Mouse (Mus musculus) pancreas, adult 10 weeks (tissue): Measurements from ENCODE around the gene Sct. TPM values are rescaled to one million over a fixed set of nuclear protein-coding genes. Genes with fewer than 3 reads are reported as not detected.

Experiments
- polyA plus RNA-seq: library from polyadenylated mRNA; stranded (reverse); fragments of 350-450 nt; fragmentation: Illumina TruSeq; extraction: RNeasy Lipid Tissue Mini Kit (QIAGEN cat#74804); gene quantifications from one replicate; pipeline ENCODE4 v1.2.3, GENCODE M21; 2015; ENCODE audit warnings: low read depth, low replicate concordance; ENCODE audit not compliant: insufficient read depth

Sct gene
- not detected for polyA plus RNA-seq

DNA sequence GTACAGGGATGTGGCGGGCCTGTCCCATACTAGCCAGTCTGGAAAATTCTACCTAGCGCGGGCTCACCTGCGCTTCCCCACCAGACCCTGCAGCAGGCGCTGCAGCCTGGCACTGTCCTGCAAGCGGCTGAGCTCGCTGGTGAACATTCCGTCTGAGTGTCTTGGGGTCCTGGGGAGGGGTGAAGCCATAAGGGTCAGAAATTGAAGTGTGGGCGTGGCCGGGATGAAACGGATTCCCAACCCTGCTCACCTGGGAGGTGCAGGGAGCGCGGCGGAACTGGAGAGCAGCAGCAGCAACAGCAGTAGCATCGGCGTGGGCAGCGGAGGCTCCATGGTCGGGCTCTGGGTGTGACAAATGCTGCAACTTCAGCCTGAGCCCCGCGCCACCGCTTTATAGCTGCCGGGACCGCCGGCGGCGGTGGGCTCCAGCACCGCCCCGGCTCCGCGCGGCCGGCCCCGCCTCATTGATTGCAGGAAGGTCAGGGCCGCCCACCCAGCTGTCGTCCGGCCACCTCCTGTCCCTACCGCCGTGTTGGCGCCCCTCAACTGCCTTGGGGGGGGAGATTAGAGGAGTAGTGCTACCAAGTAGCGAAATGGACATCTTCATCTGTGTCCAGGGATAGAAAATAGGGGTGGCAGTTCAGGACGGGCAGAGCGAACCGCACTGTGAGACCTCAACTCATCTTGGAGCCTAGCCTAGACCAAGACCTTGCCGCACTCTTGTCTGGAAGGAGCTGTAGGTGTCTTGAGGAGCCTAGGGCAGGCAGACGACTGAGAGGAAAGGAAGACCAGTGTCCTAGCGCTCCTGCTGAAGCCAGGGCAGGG lies at the start of gene Sct:
Gene Sct (minus strand): TSS at position 368 of the 825 bp plus-strand sequence.

DNA sequence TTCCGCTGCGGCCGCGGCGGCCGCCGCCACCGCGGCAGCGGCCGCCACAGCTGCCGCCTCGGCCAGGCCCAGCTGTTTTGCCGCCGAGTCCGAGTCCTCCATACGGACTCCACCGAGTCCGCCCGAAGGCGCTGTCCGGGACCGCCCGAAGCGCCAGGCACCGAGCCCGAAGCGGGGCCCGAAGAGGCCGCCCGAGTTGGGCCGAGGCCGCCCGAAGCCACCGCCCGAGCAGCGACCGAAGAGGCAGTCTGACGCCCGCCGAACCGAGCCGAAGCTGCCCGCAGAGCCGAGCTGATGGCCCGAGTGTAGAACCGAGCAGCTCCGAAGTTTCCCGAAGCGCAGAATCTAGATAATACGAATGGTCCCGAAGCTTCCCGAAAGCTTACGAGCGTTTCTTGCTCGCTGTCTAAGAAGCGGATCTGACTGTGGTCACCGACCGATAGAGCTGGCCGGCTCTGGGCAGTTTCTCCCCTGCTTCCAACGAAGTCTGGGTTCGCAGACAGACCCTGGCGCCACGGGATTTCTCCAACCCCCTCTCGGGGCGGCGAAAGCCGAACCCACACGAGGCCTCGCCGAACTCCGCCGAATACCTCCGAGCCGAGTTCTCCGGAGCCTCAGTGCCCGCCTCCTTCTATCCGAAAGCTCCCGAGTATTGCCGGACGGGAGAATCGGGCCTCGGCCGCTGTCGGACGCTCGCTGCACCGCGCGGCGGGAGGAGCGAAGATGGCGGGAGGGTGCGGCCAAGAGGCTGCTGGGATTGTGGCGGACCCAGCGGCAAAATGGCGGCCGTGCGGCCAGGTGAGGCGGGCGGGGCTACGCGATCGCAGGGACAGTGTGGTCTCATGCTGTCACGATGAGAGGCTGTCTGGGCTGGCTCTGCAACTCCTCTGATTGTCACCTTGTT lies 48.8 kb upstream of the Sct start, which contains the start of the genes Deaf1 and Tmem80:
Gene Deaf1 (minus strand): TSS at position 222 of the 904 bp plus-strand sequence.
Gene Tmem80 (plus strand): TSS at position 271 of the 904 bp plus-strand sequence.

DNA sequence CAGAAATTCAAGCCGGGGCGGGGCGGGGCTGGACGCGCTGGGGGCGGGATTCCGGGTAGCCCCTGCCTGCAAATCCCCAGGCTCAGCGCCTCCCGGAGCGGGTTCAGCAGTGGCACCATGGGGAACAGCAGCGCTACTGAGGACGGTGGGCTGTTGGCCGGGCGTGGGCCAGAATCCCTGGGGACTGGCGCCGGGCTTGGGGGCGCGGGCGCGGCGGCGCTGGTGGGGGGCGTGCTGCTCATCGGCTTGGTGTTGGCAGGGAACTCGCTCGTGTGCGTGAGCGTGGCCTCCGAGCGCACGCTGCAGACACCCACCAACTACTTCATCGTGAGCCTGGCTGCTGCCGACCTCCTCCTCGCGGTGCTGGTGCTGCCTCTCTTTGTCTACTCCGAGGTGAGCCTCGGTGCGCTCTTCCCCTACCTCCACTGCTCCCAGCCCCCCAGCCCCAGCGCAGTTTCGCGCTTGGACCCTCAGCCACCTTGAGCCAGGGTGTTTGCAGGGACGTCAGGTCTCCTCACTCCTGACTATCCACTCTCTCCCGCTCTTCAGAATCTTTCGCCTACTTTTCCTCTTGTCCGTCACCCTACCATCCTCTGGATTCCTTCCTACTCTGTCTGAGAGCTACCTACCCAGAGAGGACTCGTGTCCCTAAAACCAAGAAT lies 13.1 kb upstream of the Sct start, which contains the start of gene Drd4:
Gene Drd4 (plus strand): TSS at position 86 of the 662 bp plus-strand sequence.

DNA sequence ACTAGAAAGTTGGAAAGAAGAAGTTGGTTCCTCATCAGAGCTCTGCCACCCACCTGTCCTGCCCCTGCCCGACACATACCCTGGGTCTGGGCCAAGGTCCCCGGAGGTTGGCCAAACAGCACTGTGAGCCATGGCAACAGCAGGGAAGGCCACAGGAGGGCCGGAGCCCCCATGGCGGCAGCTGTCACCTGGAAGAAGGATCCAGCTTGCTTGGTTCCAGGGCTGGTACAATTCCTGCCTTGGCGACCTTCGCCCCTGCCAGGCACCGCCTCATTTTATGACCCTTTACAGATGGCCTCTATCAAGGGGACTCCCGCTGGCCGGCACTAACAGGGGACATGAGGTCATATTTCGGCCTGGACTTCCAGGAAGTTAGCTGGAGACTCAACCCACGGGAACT lies 2.4 kb downstream of the Sct start, which contains the start of gene Cdhr5:
Gene Cdhr5 (minus strand): TSS at position 241 of the 400 bp plus-strand sequence.

DNA sequence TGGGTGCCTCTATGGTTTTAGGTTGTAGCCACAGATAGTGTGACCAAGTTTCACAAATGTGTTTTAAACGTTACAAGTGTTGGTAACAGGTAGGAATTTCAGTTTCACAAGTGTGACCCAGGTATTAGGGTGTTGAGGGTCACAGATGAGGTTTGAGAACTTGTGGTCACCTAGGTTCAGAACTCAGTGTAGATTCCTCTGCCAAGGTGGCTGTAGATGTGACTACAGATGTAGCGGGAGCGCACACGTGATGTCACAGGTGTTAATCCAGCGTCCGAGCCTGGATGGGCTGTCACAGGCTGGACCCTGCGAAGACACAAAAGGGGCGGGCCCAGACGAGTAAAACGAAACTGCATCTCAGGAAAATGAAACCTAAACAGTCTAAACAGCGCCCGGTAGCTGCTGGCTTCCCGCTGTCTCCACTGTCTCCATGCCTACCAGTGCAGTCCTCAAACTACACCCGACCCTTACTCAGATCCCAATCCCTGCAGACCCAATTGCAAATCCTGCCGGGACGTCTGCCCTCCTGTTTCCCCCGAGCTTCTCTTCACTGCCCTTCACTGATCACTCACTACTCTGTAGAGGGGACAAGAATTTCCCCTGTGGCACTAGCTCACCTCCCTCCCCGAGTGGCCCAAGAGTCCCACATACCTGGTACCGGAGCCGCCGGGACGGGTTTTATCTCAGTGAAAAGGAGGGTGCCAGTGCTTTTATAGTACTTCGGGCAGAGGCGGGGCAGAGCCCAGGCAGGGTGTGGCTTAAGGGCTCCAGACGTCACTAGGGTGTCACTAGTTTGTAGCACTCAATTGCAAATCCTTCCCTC lies 13.0 kb downstream of the Sct start, which contains the start of gene Irf7:
Gene Irf7 (minus strand): TSS at position 743 of the 823 bp plus-strand sequence.

Other genes starting within 250 kb of the Sct start
- 0.26 TPM for gene B4galnt4, start 218.0 kb downstream of the Sct start, polyA plus RNA-seq
- gene Pkp3, start 200.9 kb downstream of the Sct start, polyA plus RNA-seq = 12.4 TPM
- 8.7 TPM for gene Sigirr, start 178.6 kb downstream of the Sct start, polyA plus RNA-seq
- 0.35 TPM for gene Ano9, start 161.3 kb downstream of the Sct start, polyA plus RNA-seq
- gene Ptdss2, start 156.8 kb downstream of the Sct start, polyA plus RNA-seq = 4.1 TPM
- gene Rnh1, start 106.3 kb downstream of the Sct start, polyA plus RNA-seq = 56.7 TPM
- gene Hras, start 85.1 kb downstream of the Sct start, polyA plus RNA-seq = 22.7 TPM
- gene Lrrc56, start 85.0 kb downstream of the Sct start, polyA plus RNA-seq = 1.4 TPM
- gene Lmntd2, start 65.1 kb downstream of the Sct start, polyA plus RNA-seq = 5.9 TPM
- 12.7 TPM for gene Rassf7, start 63.3 kb downstream of the Sct start, polyA plus RNA-seq
- 31.0 TPM for gene Phrf1, start 50.3 kb downstream of the Sct start, polyA plus RNA-seq
- gene Irf7, start 12.7 kb downstream of the Sct start, polyA plus RNA-seq = 8.0 TPM
- gene Cdhr5, start 2.3 kb downstream of the Sct start, polyA plus RNA-seq = not detected
- gene Drd4, start 12.9 kb upstream of the Sct start, polyA plus RNA-seq = not detected
- gene Deaf1, start 48.6 kb upstream of the Sct start, polyA plus RNA-seq = 23.3 TPM
- gene Tmem80, start 48.6 kb upstream of the Sct start, polyA plus RNA-seq = 11.4 TPM
- 35.8 TPM for gene Eps8l2, start 59.7 kb upstream of the Sct start, polyA plus RNA-seq
- 61.6 TPM for gene Taldo1, start 113.1 kb upstream of the Sct start, polyA plus RNA-seq
- gene Gatd1, start 135.0 kb upstream of the Sct start, polyA plus RNA-seq = 17.6 TPM
- 0.98 TPM for gene Cend1, start 150.4 kb upstream of the Sct start, polyA plus RNA-seq
- gene Slc25a22, start 158.8 kb upstream of the Sct start, polyA plus RNA-seq = 14.0 TPM
- 0.30 TPM for gene Pidd1, start 164.9 kb upstream of the Sct start, polyA plus RNA-seq
- gene Rplp2, start 168.2 kb upstream of the Sct start, polyA plus RNA-seq = 634 TPM
- 21.8 TPM for gene Pnpla2, start 176.1 kb upstream of the Sct start, polyA plus RNA-seq
- 31.6 TPM for gene Cracr2b, start 182.0 kb upstream of the Sct start, polyA plus RNA-seq
- 50.4 TPM for gene Cd151, start 188.3 kb upstream of the Sct start, polyA plus RNA-seq
- 16.0 TPM for gene Polr2l, start 196.0 kb upstream of the Sct start, polyA plus RNA-seq
- gene Tspan4, start 196.1 kb upstream of the Sct start, polyA plus RNA-seq = 14.3 TPM